Mouse (Mus musculus) liver, postnatal 0 days (tissue): ENCODE data around the gene Dzip1. TPM values are rescaled to one million over a fixed set of nuclear protein-coding genes. Genes with fewer than 3 reads are reported as not detected.

Source experiments
- ATAC-seq: fragments of 200-750 bp; cut with Nextera tagmentation; 2 replicates; pipeline ENCODE4 v1.8.0; 2017; ENCODE audit warnings: mild to moderate bottlenecking, moderate library complexity
- DNase-seq: peaks from one replicate; pipeline ENCODE4 v3.0.0-alpha.2; 2016
- H3K27ac ChIP-seq: fragments of 300-500 bp; sonication (generic); 2 replicates; pipeline ENCODE4 v1.5.1; 2014; ENCODE audit warnings: antibody characterized with exemption, moderate library complexity, mild to moderate bottlenecking, low read depth
- H3K27me3 ChIP-seq: fragments of 300-500 bp; sonication (generic); 2 replicates; pipeline ENCODE4 v1.6.1; 2014; ENCODE audit warnings: low read length, control low read depth, mixed read lengths; ENCODE audit not compliant: insufficient read depth
- H3K36me3 ChIP-seq: fragments of 300-500 bp; sonication (generic); replicated peaks from 2 replicates; pipeline ENCODE4 v1.6.1; 2014; ENCODE audit warnings: mild to moderate bottlenecking, control low read depth, low read length, moderate library complexity, mixed read lengths; ENCODE audit not compliant: insufficient read depth
- H3K4me1 ChIP-seq: fragments of 300-500 bp; sonication (generic); 2 replicates; pipeline ENCODE4 v1.6.1; 2014; ENCODE audit warnings: antibody characterized with exemption, mild to moderate bottlenecking, control low read depth; ENCODE audit not compliant: insufficient read depth
- H3K4me2 ChIP-seq: fragments of 300-500 bp; sonication (generic); 2 replicates; pipeline ENCODE4 v1.6.1; 2014; ENCODE audit warnings: low read depth, mild to moderate bottlenecking, low read length, moderate library complexity, mixed read lengths
- H3K4me3 ChIP-seq: fragments of 300-500 bp; sonication (generic); 2 replicates; pipeline ENCODE4 v1.5.1; 2014; ENCODE audit warnings: low read depth, low read length
- H3K9ac ChIP-seq: fragments of 300-500 bp; sonication (generic); replicated peaks from 2 replicates; pipeline ENCODE4 v1.6.1; 2014; ENCODE audit warnings: mild to moderate bottlenecking, moderate library complexity
- H3K9me3 ChIP-seq: fragments of 300-500 bp; sonication (generic); 2 replicates; pipeline ENCODE4 v1.6.1; 2016; ENCODE audit warnings: mild to moderate bottlenecking, control low read depth, low read length, mixed read lengths
- CTCF ChIP-seq: sonication (generic); IDR thresholded peaks from 2 replicates; pipeline ENCODE4 v1.5.1; 2016; ENCODE audit warnings: antibody characterized with exemption, low read depth
- EP300 ChIP-seq: IDR thresholded peaks from 2 replicates; pipeline ENCODE4 v1.6.1; 2016; ENCODE audit warnings: antibody characterized with exemption, low read depth, mild to moderate bottlenecking
- WGBS: fragments of 180-500 bp; shearing (Covaris S2); extraction: QIAGEN DNeasy Blood & Tissue Kit; methylation state at CpG from one replicate; pipeline ENCODE4 v1.1.7; 2014; ENCODE audit not compliant: insufficient replicate concordance; 5-methylcytosine and 5-hydroxymethylcytosine counted together
- polyA plus RNA-seq: library from polyadenylated mRNA; unstranded; fragments of >200 nt; fragmentation: Nextera tagmentation; extraction: Ambion mirVana; gene quantifications from 2 replicates; pipeline ENCODE4 v1.2.1, GENCODE M21; 2015

The Dzip1 gene
- 0.42 and 0.75 TPM in 2 replicates for polyA plus RNA-seq

DNA sequence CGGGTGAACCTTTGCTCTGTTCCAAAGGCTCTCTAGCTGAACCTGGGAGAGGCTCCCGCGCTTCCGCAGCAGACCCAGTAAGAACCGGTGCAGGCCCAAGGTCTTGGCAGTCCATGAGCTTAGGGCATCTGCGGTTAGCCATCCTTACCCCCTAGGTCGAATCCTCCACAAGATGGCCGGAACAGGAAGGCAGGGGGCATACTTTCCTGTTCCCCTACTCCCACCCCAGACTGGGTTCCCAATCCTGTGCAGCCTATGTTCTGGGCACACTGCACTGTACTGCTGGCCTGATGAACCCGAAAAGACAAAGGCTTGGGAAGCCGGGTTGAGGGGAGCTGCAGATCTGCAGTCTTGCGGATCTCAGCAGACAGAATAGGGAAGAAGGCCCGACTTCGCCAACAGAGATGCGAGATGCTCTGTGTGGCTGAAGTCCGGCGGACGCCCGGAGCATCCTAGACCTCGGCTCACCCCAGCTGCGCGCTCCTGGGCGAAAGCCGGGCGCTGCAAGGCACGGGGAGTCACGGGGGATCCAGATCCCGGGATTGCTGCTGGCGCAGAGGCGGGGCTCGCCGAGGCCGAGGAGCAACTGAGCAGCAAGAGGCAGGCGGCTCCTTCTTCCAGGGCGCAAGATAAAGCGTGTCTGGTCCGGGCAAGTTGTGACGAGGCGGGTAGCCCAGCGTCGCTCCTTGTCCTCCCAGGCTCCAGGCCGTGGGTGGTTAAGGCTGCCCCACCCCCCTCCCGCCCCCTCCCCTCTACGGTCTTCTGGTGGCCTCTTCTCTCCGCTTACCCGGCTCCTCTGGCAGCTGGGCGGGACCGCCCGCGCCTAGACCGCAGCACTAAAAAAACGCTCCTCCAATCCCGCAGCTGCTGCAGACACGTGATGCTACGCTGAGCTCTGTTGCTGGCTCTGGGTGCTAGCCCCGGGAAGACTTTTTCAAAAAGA, at the start of gene Dzip1:
TSS of gene Dzip1 (minus strand) at position 788 of the 943 bp plus-strand sequence.
- H3K27me3 ChIP-seq = peaks cover 54% of the 10 kb centered on the region

DNA sequence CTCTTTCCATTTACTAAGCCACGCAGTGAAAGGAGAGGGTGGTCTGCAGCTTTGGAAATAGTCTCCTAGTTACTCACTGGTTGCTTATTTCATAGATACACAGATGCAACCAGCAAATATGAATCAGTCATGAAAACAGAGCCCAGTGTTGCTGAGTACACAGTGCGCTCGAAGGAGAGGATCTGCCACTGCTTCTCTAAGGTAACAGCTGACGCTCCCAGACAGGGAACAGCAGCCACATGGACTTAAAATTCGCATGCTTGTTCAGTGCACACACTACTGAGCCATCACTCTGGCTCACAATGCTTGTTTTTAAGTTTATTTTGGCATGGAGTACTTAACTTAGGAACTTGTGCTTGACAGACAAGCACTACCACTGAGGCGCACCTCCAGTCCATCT, 47.0 kb upstream of the Dzip1 start:
- no peak for DNase-seq
- Histone ChIP-seq H3K9me3 (no peaks in the 10 kb centered on the region), H3K4me3 (no peak overlapping the region), H3K4me1 (no peaks in the 10 kb centered on the region), H3K27me3 (no peaks in the 10 kb centered on the region), H3K27ac (no peak overlapping the region), H3K4me2 (no peak overlapping the region), H3K36me3 (peaks cover 89% of the 10 kb centered on the region), H3K9ac (no peak overlapping the region)
- WGBS = 88% methylated on average over 6 of the region's 6 CpGs
- TF ChIP-seq EP300 (no peak), CTCF (no peak)
- ATAC-seq = no peak

More for the DNA sequence above, at the start of gene Dzip1:
- no peak for TF ChIP-seq CTCF
- TF ChIP-seq EP300 = no peak
- Histone ChIP-seq H3K4me1 (peaks cover 15% of the 10 kb centered on the region), H3K4me3 (peak within 1 kb of the TSS; percentile 49), H3K9me3 (no peaks in the 10 kb centered on the region), H3K27ac (no peak within 1 kb of the TSS), H3K36me3 (no peaks in the 10 kb centered on the region), H3K4me2 (peak within 1 kb of the TSS; percentile 74), H3K9ac (peak within 1 kb of the TSS; percentile 41)
- WGBS = 4% methylated on average over 49 of the region's 55 CpGs
- ATAC-seq = peak; percentile 66
- DNase-seq = no peak

DNA sequence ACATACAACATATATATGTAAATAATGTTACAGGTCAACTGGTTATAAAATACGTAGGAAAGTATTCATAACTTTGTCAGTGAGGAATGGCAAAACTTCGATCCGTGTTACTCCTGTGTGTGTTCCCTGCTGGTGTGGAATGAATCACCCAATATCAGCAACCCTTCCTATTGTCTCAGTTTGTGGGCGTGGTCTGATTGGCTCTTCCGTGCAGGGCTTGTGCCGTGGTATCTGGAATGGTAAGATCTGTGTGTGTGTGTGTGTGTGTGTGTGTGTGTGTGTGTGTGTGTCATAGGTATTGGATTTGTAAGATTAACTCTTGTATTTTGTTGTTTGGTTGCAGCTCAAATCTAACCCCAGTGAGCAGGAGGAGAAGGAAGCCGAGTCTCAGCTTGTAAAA, 42.4 kb upstream of the Dzip1 start:
- WGBS = 75% methylated on average over 7 of the region's 7 CpGs
- peaks cover 47% of the 10 kb centered on the region for H3K36me3 ChIP-seq

DNA sequence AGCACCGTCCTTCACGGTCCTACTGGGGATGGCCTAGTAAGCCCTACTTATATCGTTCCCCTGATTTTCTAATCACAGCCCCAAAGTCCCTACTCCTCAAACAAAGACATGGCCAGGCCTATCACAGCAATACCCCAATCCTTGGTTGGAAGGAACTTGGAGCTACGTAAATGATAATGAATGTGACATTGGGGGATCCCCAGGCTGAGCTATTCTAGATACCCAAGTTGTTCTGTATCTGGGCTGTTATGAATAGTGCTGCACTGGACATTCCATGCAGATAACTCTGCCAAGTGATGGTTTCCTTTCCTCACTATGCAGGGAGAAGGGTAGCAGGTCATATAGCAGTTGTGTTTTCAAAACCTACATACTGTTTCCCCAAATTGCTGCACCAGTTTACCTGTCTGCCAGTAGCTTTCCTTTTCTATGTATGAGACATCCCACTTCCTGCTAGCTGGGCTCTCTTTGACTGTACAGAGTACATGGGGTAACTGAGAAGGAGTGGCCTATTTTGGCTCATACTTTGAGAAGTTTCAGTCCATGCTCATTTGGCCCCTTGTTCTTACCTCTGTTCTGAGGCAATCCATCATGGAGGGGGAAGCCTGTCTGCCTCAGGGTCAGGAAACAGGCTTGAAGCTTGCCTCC, 40.2 kb upstream of the Dzip1 start:
- Histone ChIP-seq H3K36me3 (peaks cover 40% of the 10 kb centered on the region), H3K4me2 (no peak overlapping the region), H3K9me3 (no peaks in the 10 kb centered on the region), H3K27me3 (no peaks in the 10 kb centered on the region), H3K4me1 (no peaks in the 10 kb centered on the region), H3K9ac (no peak overlapping the region), H3K27ac (no peak overlapping the region), H3K4me3 (no peak overlapping the region)
- no peak for TF ChIP-seq EP300
- no peak for TF ChIP-seq CTCF
- WGBS = 86% methylated on average over 4 of the region's 4 CpGs
- ATAC-seq = no peak
- DNase-seq = no peak

More for the DNA sequence above, 42.4 kb upstream of the Dzip1 start:
- Histone ChIP-seq H3K27me3 (no peaks in the 10 kb centered on the region), H3K9ac (no peak overlapping the region), H3K27ac (no peak overlapping the region), H3K4me1 (no peaks in the 10 kb centered on the region), H3K4me2 (no peak overlapping the region), H3K9me3 (no peaks in the 10 kb centered on the region), H3K4me3 (no peak overlapping the region)
- DNase-seq = peak; percentile 8
- no peak for ATAC-seq
- TF ChIP-seq EP300 (no peak), CTCF (no peak)

DNA sequence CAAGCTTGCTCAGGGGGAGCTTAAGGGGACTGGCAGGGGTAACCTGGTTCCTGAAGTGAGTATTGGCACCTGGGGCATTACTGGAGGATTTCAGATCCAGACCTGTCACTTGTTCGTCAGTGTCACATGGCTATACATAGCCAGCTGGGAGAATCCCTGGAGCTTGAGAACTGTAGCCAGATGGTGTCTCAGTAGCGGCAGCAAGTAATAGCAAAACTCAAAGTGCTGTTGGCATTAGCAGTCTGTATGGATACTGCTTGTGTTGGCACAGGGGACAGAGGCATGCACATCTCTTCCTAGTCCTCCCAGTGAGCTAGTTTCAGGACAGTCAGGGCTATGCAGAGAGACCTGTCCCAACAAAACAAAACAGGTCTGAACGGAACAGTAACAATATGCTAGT, 32.8 kb upstream of the Dzip1 start:
- ATAC-seq (no peak), DNase-seq (no peak)
- H3K27ac ChIP-seq = no peak overlapping the region
- no peaks in the 10 kb centered on the region for H3K4me1 ChIP-seq
- no peaks in the 10 kb centered on the region for H3K27me3 ChIP-seq
- TF ChIP-seq CTCF = no peak
- no peaks in the 10 kb centered on the region for H3K9me3 ChIP-seq
- no peak overlapping the region for H3K9ac ChIP-seq
- WGBS = 91% methylated on average over 3 of the region's 3 CpGs
- H3K4me3 ChIP-seq = no peak overlapping the region
- peaks cover 58% of the 10 kb centered on the region for H3K36me3 ChIP-seq
- H3K4me2 ChIP-seq = no peak overlapping the region

DNA sequence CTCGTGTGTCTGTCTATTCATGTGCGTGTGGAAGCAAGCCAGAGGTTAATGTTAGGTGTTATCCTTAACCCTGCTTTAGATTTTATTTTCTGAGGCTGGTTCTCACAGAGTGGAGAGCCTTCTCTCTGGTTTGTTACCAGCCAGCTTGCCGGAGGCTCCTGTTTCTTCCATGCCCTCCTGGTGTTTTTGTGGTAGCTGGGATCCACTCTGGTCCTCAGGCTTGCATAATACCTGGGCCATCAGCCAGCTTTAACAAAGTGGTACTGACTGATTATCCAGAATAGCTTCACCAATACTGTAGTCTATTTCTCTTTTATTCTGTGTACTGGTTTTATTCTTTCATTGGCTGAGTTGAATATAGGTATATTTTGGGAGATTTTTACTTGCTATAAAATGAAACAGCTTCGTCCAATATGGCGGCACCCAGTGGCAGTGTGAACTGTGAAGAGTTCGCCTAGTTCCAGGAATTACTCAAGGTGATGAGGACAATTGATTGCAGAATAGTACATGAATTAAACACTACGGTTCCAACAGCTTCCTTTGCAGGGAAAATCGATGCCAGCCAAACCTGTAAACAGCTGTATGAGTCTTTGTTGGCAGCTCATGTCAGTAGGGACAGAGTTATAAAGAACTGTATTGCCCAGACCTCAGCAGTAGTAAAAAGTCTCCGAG, 26.8 kb upstream of the Dzip1 start:
- WGBS = 77% methylated on average over 9 of the region's 9 CpGs
- Histone ChIP-seq H3K27ac (peak overlapping the region; percentile 79), H3K4me3 (no peak overlapping the region), H3K27me3 (no peaks in the 10 kb centered on the region), H3K4me1 (peaks cover 14% of the 10 kb centered on the region), H3K36me3 (peaks cover 15% of the 10 kb centered on the region), H3K9me3 (no peaks in the 10 kb centered on the region), H3K4me2 (peak overlapping the region; percentile 36), H3K9ac (no peak overlapping the region)
- DNase-seq (peak; percentile 32), ATAC-seq (peak; percentile 93)
- TF ChIP-seq CTCF (no peak), EP300 (peak; percentile 74)
